Mouse (Mus musculus) lung, postnatal 0 days (tissue): Measurements from ENCODE around the gene Il1rap. TPM values are rescaled to one million over a fixed set of nuclear protein-coding genes. Genes with fewer than 3 reads are reported as not detected.
A peak's percentile ranks its signal among the peaks of the same experiment; 100 is the strongest.

Experiments used
- ATAC-seq: fragments of 200-750 bp; cut with Nextera tagmentation; 2 replicates; pipeline ENCODE4 v1.8.0; 2017; ENCODE audit warnings: moderate library complexity
- DNase-seq: peaks from one replicate; pipeline ENCODE4 v3.0.0-alpha.2; 2016; ENCODE audit warnings: low spot score
- H3K27ac ChIP-seq: fragments of 300-500 bp; sonication (generic); 2 replicates; pipeline ENCODE4 v1.5.1; 2014; ENCODE audit warnings: antibody characterized with exemption, mild to moderate bottlenecking, low read length, mixed read lengths
- H3K27me3 ChIP-seq: fragments of 300-500 bp; sonication (generic); replicated peaks from 2 replicates; pipeline ENCODE4 v1.6.1; 2014; ENCODE audit warnings: low read length, mixed read lengths; ENCODE audit not compliant: insufficient read depth
- H3K36me3 ChIP-seq: fragments of 300-500 bp; sonication (generic); 2 replicates; pipeline ENCODE4 v1.6.1; 2014; ENCODE audit warnings: low read length, mixed read lengths; ENCODE audit not compliant: insufficient read depth
- H3K4me1 ChIP-seq: fragments of 300-500 bp; sonication (generic); 2 replicates; pipeline ENCODE4 v1.6.1; 2014; ENCODE audit warnings: antibody characterized with exemption, low read depth, low read length, mixed read lengths; ENCODE audit not compliant: insufficient read depth
- H3K4me2 ChIP-seq: fragments of 300-500 bp; sonication (generic); replicated peaks from 2 replicates; pipeline ENCODE4 v1.6.1; 2014; ENCODE audit warnings: low read depth, mild to moderate bottlenecking, low read length, moderate library complexity, mixed read lengths
- H3K4me3 ChIP-seq: fragments of 300-500 bp; sonication (generic); 2 replicates; pipeline ENCODE4 v1.5.1; 2014; ENCODE audit warnings: low read depth, low read length
- H3K9ac ChIP-seq: fragments of 300-500 bp; sonication (generic); replicated peaks from 2 replicates; pipeline ENCODE4 v1.6.1; 2014; ENCODE audit warnings: low read depth, mild to moderate bottlenecking
- H3K9me3 ChIP-seq: fragments of 300-500 bp; sonication (generic); 2 replicates; pipeline ENCODE4 v1.6.1; 2016; ENCODE audit warnings: low read length, mixed read lengths
- CTCF ChIP-seq: IDR thresholded peaks from 2 replicates; pipeline ENCODE4 v1.5.1; 2016; ENCODE audit warnings: antibody characterized with exemption, mild to moderate bottlenecking
- EP300 ChIP-seq: IDR thresholded peaks from 2 replicates; pipeline ENCODE4 v1.6.1; 2016; ENCODE audit warnings: antibody characterized with exemption, mild to moderate bottlenecking, control low read depth
- WGBS: fragments of 180-500 bp; shearing (Covaris S2); extraction: QIAGEN DNeasy Blood & Tissue Kit; methylation state at CpG from one replicate; pipeline ENCODE4 v1.1.7; 2014; 5-methylcytosine and 5-hydroxymethylcytosine counted together
- polyA plus RNA-seq: library from polyadenylated mRNA; unstranded; fragments of >200 nt; fragmentation: Nextera tagmentation; extraction: Ambion mirVana; gene quantifications from 2 replicates; pipeline ENCODE4 v1.2.1, GENCODE M21; 2015

The Il1rap gene
- polyA plus RNA-seq, 1 experiment from 2014 or later = 7.4 TPM

- Histone ChIP-seq H3K9me3 (no peaks in the 10 kb centered on the region), H3K27me3 (no peaks in the 10 kb centered on the region), H3K36me3 (no peaks in the 10 kb centered on the region), H3K4me2 (no peak overlapping the region), H3K4me3 (no peak overlapping the region), H3K9ac (no peak overlapping the region), H3K4me1 (no peaks in the 10 kb centered on the region), H3K27ac (no peak overlapping the region)
- WGBS = 61% methylated on average over 6 of the region's 6 CpGs
- ATAC-seq (no peak), DNase-seq (no peak)
- TF ChIP-seq EP300 = no peak
- no peak for TF ChIP-seq CTCF
Measured at GRCm38 (mm10) chr16:26705658-26706371, 124.3 kb downstream of the Il1rap start.

GRCm38 (mm10) chr16:26706503-26706902 lies 125.0 kb downstream of the Il1rap start:
- no peak overlapping the region for H3K4me2 ChIP-seq
- H3K4me1 ChIP-seq = no peaks in the 10 kb centered on the region
- no peak for ATAC-seq

GRCm38 (mm10) chr16:26710922-26711321 lies 129.4 kb downstream of the Il1rap start:
- ATAC-seq (no peak), DNase-seq (no peak)
- WGBS = 93% methylated on average over 3 of the region's 3 CpGs
- Histone ChIP-seq H3K27me3 (no peaks in the 10 kb centered on the region), H3K36me3 (no peaks in the 10 kb centered on the region), H3K27ac (no peak overlapping the region), H3K4me1 (no peaks in the 10 kb centered on the region), H3K4me3 (no peak overlapping the region), H3K9ac (no peak overlapping the region), H3K4me2 (no peak overlapping the region), H3K9me3 (no peaks in the 10 kb centered on the region)
- no peak for TF ChIP-seq CTCF
- TF ChIP-seq EP300 = no peak

More at GRCm38 (mm10) chr16:26706503-26706902, 125.0 kb downstream of the Il1rap start:
- Histone ChIP-seq H3K27ac (no peak overlapping the region), H3K9ac (no peak overlapping the region), H3K9me3 (no peaks in the 10 kb centered on the region), H3K36me3 (no peaks in the 10 kb centered on the region), H3K27me3 (no peaks in the 10 kb centered on the region), H3K4me3 (no peak overlapping the region)
- DNase-seq = no peak
- TF ChIP-seq CTCF (no peak), EP300 (no peak)
- 71% methylated on average over 2 of the region's 2 CpGs for WGBS

GRCm38 (mm10) chr16:26713538-26714316 lies 132.2 kb downstream of the Il1rap start:
- no peaks in the 10 kb centered on the region for H3K9me3 ChIP-seq
- no peaks in the 10 kb centered on the region for H3K4me1 ChIP-seq
- no peak overlapping the region for H3K4me2 ChIP-seq
- ATAC-seq (no peak), DNase-seq (no peak)
- no peaks in the 10 kb centered on the region for H3K27me3 ChIP-seq
- no peak overlapping the region for H3K4me3 ChIP-seq
- no peak overlapping the region for H3K9ac ChIP-seq
- no peak overlapping the region for H3K27ac ChIP-seq
- no peaks in the 10 kb centered on the region for H3K36me3 ChIP-seq
- no peak for TF ChIP-seq CTCF
- no peak for TF ChIP-seq EP300
- WGBS = 76% methylated on average over 5 of the region's 5 CpGs

- Histone ChIP-seq H3K36me3 (no peaks in the 10 kb centered on the region), H3K9ac (no peak overlapping the region), H3K27me3 (no peaks in the 10 kb centered on the region), H3K4me3 (no peak overlapping the region), H3K4me2 (no peak overlapping the region), H3K4me1 (no peaks in the 10 kb centered on the region), H3K9me3 (no peaks in the 10 kb centered on the region), H3K27ac (no peak overlapping the region)
- 61% methylated on average over 11 of the region's 11 CpGs for WGBS
- TF ChIP-seq CTCF (no peak), EP300 (no peak)
- ATAC-seq (peak; percentile 32; the same call in 1 of the 2 replicates), DNase-seq (peak; percentile 28)
Measured at GRCm38 (mm10) chr16:26722464-26722863, 141.0 kb downstream of the Il1rap start.

- Histone ChIP-seq H3K4me3 (no peak overlapping the region), H3K4me1 (no peaks in the 10 kb centered on the region), H3K9ac (no peak overlapping the region), H3K36me3 (no peaks in the 10 kb centered on the region), H3K27ac (no peak overlapping the region), H3K9me3 (no peaks in the 10 kb centered on the region), H3K4me2 (no peak overlapping the region), H3K27me3 (no peaks in the 10 kb centered on the region)
- 46% methylated on average over 5 of the region's 5 CpGs for WGBS
- DNase-seq (no peak), ATAC-seq (no peak)
- no peak for TF ChIP-seq EP300
- no peak for TF ChIP-seq CTCF
Measured at GRCm38 (mm10) chr16:26723952-26724747, 142.6 kb downstream of the Il1rap start.
